Mouse (Mus musculus) embryonic fibroblast, embryonic 13.5 days (primary cell): ENCODE results near the gene Cntnap2. TPM values are rescaled to one million over a fixed set of nuclear protein-coding genes. Genes with fewer than 3 reads are reported as not detected.

Experiments
- H3K27ac ChIP-seq: 2 replicates; pipeline ENCODE4 v1.5.1; 2012; ENCODE audit warnings: low read length, control low read depth, inconsistent platforms; ENCODE audit not compliant: insufficient read depth
- H3K4me1 ChIP-seq: 2 replicates; pipeline ENCODE4 v1.6.1; 2011; ENCODE audit warnings: low read length; ENCODE audit not compliant: control insufficient read depth, insufficient read depth
- H3K4me3 ChIP-seq: 2 replicates; pipeline ENCODE4 v1.5.1; 2011; ENCODE audit warnings: mild to moderate bottlenecking, control low read depth, low read length; ENCODE audit not compliant: insufficient read depth
- CTCF ChIP-seq: IDR thresholded peaks from 2 replicates; pipeline ENCODE4 v1.5.1; 2011; ENCODE audit warnings: mild to moderate bottlenecking, control low read depth, low read length, moderate library complexity, borderline replicate concordance; ENCODE audit not compliant: insufficient read depth
- POLR2A ChIP-seq: IDR thresholded peaks from 2 replicates; pipeline ENCODE4 v1.6.1; 2011; ENCODE audit warnings: low read depth, mild to moderate bottlenecking, control low read depth, low read length, moderate library complexity
- polyA plus RNA-seq: library from polyadenylated mRNA; stranded (reverse); fragments of >200 nt; gene quantifications from 2 replicates; pipeline ENCODE4 v1.2.4, GENCODE M21; 2011; ENCODE audit warnings: low read depth; ENCODE audit not compliant: missing spikeins, insufficient read length

Cntnap2 gene
- polyA plus RNA-seq, 1 experiment: 0.09 TPM

- H3K27ac ChIP-seq: no peak overlapping the region
- H3K4me1 ChIP-seq: no peaks in the 10 kb centered on the region
- no peak overlapping the region for H3K4me3 ChIP-seq
- TF ChIP-seq CTCF (no peak), POLR2A (no peak)
Measured at GRCm38 (mm10) chr6:47306954-47307353, 2247.8 kb downstream of the Cntnap2 start.

- no peak overlapping the region for H3K27ac ChIP-seq
- H3K4me1 ChIP-seq: peaks cover 2% of the 10 kb centered on the region
- H3K4me3 ChIP-seq: no peak overlapping the region
- TF ChIP-seq CTCF (no peak), POLR2A (no peak)
Measured at GRCm38 (mm10) chr6:47314507-47315334, 2255.6 kb downstream of the Cntnap2 start.

GRCm38 (mm10) chr6:47315454-47315853 lies 2256.3 kb downstream of the Cntnap2 start:
- H3K27ac ChIP-seq: no peak overlapping the region
- TF ChIP-seq CTCF: no peak
- no peak for TF ChIP-seq POLR2A
- H3K4me3 ChIP-seq: no peak overlapping the region
- peaks cover 5% of the 10 kb centered on the region for H3K4me1 ChIP-seq

GRCm38 (mm10) chr6:47317253-47317652 lies 2258.1 kb downstream of the Cntnap2 start:
- no peak overlapping the region for H3K27ac ChIP-seq
- no peak overlapping the region for H3K4me3 ChIP-seq
- TF ChIP-seq POLR2A (no peak), CTCF (no peak)
- peaks cover 5% of the 10 kb centered on the region for H3K4me1 ChIP-seq

- TF ChIP-seq POLR2A (no peak), CTCF (no peak)
- H3K4me1 ChIP-seq: peaks cover 5% of the 10 kb centered on the region
- no peak overlapping the region for H3K4me3 ChIP-seq
- H3K27ac ChIP-seq: no peak overlapping the region
Measured at GRCm38 (mm10) chr6:47318705-47319104, 2259.5 kb downstream of the Cntnap2 start.

GRCm38 (mm10) chr6:47319309-47319983 lies 2260.3 kb downstream of the Cntnap2 start:
- TF ChIP-seq CTCF (no peak), POLR2A (no peak)
- H3K27ac ChIP-seq: peak overlapping the region; percentile 31
- H3K4me1 ChIP-seq: peaks cover 5% of the 10 kb centered on the region
- no peak overlapping the region for H3K4me3 ChIP-seq

- TF ChIP-seq POLR2A (no peak), CTCF (no peak)
- Histone ChIP-seq H3K4me3 (no peak overlapping the region), H3K4me1 (peaks cover 5% of the 10 kb centered on the region), H3K27ac (no peak overlapping the region)
Measured at GRCm38 (mm10) chr6:47323169-47323835, 2264.1 kb downstream of the Cntnap2 start.

GRCm38 (mm10) chr6:47323886-47324285 lies 2264.7 kb downstream of the Cntnap2 start:
- Histone ChIP-seq H3K27ac (no peak overlapping the region), H3K4me1 (peaks cover 5% of the 10 kb centered on the region), H3K4me3 (no peak overlapping the region)
- TF ChIP-seq POLR2A (no peak), CTCF (no peak)

- no peak overlapping the region for H3K4me3 ChIP-seq
- TF ChIP-seq POLR2A (no peak), CTCF (no peak)
Measured at GRCm38 (mm10) chr6:47328281-47328680, 2269.1 kb downstream of the Cntnap2 start.

GRCm38 (mm10) chr6:47329212-47329611 lies 2270.1 kb downstream of the Cntnap2 start:
- Histone ChIP-seq H3K27ac (no peak overlapping the region), H3K4me1 (no peaks in the 10 kb centered on the region; the same call in 1 of the 2 replicates), H3K4me3 (no peak overlapping the region)
- TF ChIP-seq CTCF (no peak), POLR2A (no peak)

More at GRCm38 (mm10) chr6:47328281-47328680, 2269.1 kb downstream of the Cntnap2 start:
- Histone ChIP-seq H3K4me1 (no peaks in the 10 kb centered on the region; the same call in 1 of the 2 replicates), H3K27ac (no peak overlapping the region)
